ENCODE assay signal across 8 mouse cellular contexts in the genomic region with DNA sequence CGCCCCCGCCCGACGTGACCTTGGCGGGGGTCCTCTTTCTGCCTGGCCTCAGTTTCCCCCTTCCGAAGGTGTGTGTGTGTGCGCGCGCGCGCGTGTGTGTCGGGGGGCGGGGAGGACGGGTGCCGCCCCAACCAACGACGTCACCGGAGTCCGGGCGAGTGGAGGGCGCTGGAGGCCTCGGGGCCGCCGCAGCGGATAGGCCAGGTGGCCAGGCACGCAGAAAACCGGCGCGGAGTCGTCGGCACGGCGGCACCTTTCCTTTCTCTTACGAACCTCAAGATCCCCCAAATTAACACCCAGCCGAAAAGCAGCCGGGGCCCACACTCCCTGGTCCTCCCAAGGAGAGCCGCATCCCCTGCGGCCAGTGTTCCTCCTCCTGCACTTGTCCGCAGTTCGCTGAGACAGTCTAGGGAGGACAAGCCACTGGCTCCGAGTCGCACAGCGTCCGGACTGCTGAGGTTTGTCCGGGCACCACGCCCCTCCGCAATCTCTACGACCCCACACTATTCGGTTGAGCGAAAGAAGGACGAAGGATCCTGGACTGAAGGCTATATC.
DNase-seq lines count a peak whose midpoint lies in the region; ATAC-seq and TF ChIP-seq lines count a peak whose summit lies in the region.

No protein-coding gene starts in this region.

- DNase-seq in spleen, adult 12 weeks (ENCODE audit: low spot score), result peak; percentile 23
- no peak for DNase-seq in spleen, postnatal 14 days (ENCODE audit: low spot score in 2 of 2)
- peak; percentile 76 for DNase-seq in embryo, embryonic 9.5 days (ENCODE audit: extremely low spot score)
- DNase-seq in heart, adult 8-10 months (ENCODE audit: low spot score), result peak; percentile 60
- peak; percentile 68 for DNase-seq in kidney, adult 9 months
- peak; percentile 71 for DNase-seq in lung, adult 2 months
- DNase-seq in thymus, postnatal 4 days, result peak; percentile 77

- TF ChIP-seq POLR2A in lung, adult 2 months (IDR thresholded peaks at IDR 0.05; ENCODE audit: borderline replicate concordance, extremely low read depth, low read depth, low read length), result no peak

- no peaks in the 10 kb centered on the region for H3K9me3 ChIP-seq in neural tube, embryonic 14.5 days (ENCODE audit: control insufficient read depth, low read length)

- under 1% methylated on average over 52 of the region's 52 CpGs for WGBS in lung, adult 2 months
- WGBS in neural tube, embryonic 14.5 days, result under 1% methylated on average over 40 of the region's 52 CpGs

- no peaks in the 10 kb centered on the region for H3K36me3 ChIP-seq in neural tube, embryonic 14.5 days (ENCODE audit: control insufficient read depth, insufficient read depth, low read length)

- no peaks in the 10 kb centered on the region for H3K27me3 ChIP-seq in neural tube, embryonic 14.5 days (ENCODE audit: control insufficient read depth, insufficient read depth, low read length)

- TF ChIP-seq CTCF in lung, adult 2 months (IDR thresholded peaks at IDR 0.05; ENCODE audit: insufficient read depth, low read length), result no peak

- peak overlapping the region; percentile 59 for H3K4me3 ChIP-seq in lung, adult 2 months (replicated peaks; ENCODE audit: extremely low read depth, low read depth, low read length)
- peak overlapping the region; percentile 82 for H3K4me3 ChIP-seq in neural tube, embryonic 14.5 days (ENCODE audit: low read depth, low read length)

- peaks cover 3% of the 10 kb centered on the region for H3K4me1 ChIP-seq in lung, adult 2 months (ENCODE audit: control insufficient read depth, insufficient read depth, low read length)
- peaks cover 8% of the 10 kb centered on the region; the same call in 1 of the 2 replicates for H3K4me1 ChIP-seq in neural tube, embryonic 14.5 days (ENCODE audit: control insufficient read depth, insufficient read depth, low read length)

- peak; percentile 68 for ATAC-seq in neural tube, embryonic 14.5 days (ENCODE audit: low read depth)

- H3K9ac ChIP-seq in neural tube, embryonic 14.5 days (replicated peaks; ENCODE audit: low read depth, low read length), result peak overlapping the region; percentile 96

- peak overlapping the region; percentile 99 for H3K4me2 ChIP-seq in neural tube, embryonic 14.5 days (ENCODE audit: low read depth, low read length)

- peak overlapping the region; percentile 64 for H3K27ac ChIP-seq in neural tube, embryonic 14.5 days (ENCODE audit: low read depth, low read length)

Comparison
In these comparisons a context has a peak if more than half of its experiments do, and no peak if none do; other contexts are left out.
1. DNase-seq: peak in spleen, adult 12 weeks (single experiment), embryo, embryonic 9.5 days (single experiment), heart, adult 8-10 months (single experiment), kidney, adult 9 months (single experiment), lung, adult 2 months (single experiment) and thymus, postnatal 4 days (single experiment); none in spleen, postnatal 14 days (0 of 2).